Mouse (Mus musculus) 416B (cell line): ENCODE results near the gene Kif12.

Source experiments
- DNase-seq: peaks from one replicate; pipeline ENCODE4 v3.0.0; 2011; ENCODE audit warnings: low read depth

Gene Kif12

DNA sequence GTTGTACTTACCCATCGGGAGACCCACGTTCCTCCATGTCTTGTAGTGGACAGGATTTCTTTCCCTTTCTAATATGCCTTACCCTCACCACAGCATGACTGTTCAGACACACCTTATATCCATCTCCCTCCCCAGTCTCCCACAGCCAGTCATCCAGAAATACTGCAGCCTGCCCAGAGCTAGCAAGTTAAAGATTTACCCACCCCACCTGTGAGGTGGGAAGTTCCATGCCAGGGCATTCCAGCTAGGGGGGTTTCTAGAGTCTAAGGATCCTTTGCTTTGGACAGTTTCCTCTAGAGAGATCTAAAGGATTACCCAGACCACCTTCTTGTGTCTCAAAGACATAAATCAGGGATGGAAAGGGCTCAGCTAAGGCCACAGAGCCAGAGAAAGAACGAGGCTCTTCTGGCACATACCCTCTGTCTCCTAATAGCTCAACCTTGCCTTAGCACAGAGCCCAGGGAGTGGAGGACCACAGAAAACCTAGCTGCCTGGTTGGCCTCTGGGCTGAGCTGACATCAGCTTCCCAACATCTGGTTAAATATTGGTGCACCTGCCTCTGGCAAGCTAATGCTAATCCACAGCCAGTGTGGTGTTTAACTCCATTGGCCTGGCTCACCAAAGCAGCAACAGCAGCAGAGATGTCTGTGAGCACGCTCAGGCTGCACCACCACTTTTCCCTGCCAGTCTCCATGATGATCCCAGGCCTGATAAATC is at the start of gene Kif12:
Gene Kif12, minus strand, starts transcription at position 163 of the 717 bp plus-strand sequence.
- no peak for DNase-seq

DNA sequence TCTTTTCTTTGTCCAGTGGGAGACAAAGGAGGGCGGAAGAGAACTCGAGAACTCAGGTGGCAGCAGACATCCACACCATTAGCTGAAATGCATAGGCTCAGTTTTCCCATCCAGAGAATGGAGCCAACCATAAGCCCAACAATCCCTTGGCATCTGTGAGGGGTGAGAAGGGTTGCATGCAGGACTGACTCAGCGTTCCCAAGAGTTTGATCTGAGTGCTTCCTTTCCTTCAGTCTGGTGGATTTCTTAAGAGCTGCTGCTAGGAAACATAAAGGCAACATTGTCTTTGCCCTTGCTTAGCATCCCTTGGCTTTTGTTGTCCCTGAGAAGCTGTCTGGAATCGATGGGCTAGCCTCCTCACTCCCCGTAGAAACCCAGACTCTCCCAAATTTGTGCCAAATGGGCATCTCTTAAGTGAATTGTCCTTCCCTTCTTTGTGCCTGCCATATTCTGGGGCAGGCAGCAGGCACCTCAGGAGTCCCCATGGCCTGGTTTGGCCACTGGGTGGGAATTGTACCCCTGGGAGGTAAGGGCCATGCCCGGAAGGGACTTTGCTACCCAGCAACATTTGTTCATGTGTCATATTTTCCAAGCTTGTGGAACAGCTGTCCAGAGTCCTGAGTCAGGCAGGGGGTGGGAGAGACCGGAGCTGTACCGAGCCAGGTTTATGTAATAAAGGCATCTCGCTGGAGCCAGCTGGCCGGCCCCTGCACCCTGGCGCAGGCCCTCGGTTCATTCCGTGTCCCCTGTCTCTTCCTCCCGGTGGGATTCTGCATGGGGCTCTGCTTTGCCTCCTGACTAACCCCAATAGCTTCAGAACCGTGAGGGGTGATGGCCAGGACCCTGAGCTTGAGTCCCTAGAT is 49.4 kb upstream of the Kif12 start:
- no peak for DNase-seq

DNA sequence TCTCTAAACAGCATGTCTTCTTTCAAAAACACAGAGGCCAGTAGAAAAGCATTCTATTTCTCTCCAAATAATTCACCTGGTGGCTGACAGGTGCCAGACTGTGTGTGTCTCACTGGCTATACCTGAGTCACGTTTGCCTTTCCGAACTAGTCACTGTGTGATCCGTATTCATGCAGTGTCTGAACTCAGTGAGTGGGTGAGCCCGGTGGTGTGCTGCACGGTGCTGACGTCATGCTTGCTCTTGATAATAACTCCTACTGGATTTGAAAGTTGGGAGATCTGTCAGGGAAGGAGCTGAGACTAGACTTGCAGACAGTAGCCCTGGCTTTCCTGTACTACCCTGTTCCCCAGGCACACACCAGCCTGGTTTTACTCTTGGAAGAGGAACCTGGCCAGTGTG is 47.7 kb upstream of the Kif12 start:
- DNase-seq, result no peak

DNA sequence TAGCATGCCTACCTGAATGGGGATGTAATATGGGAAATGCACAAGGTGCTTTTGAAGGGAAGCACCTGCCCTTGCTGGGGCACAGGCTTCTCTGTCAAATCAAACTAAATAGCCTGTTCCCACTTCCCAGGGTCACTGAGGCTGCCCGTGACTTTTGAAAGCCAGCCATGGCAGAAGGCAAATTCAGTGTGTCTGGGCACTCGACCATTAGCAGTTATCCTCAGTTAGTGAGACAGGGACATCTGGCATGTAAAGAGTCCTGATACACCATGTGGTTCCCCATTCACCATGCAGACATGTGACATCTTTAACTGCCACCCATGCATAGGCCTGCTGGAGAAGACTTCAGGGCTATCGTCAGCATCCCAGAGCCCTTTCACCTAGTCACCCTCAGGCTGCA is 47.1 kb upstream of the Kif12 start:
- DNase-seq, result no peak

DNA sequence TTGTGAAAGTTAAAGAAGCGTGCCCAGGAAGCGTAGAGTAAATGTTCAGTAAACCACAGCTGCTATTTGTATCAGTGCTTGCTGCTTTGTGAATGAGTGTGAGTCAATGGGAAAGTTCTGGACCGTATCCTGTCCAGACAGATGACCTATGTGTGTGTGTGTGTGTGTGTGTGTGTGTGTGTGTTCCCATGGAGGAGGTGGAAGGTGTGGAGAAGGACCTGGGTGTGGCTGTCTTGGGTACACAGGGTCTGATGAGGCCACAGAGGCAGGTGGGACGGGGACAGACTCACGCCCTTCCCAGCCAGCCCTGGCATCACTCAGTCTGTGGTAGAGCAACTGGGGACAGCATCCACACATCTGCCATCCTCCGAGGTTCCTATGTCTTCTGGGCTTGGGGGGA is 45.6 kb upstream of the Kif12 start:
- no peak for DNase-seq

DNA sequence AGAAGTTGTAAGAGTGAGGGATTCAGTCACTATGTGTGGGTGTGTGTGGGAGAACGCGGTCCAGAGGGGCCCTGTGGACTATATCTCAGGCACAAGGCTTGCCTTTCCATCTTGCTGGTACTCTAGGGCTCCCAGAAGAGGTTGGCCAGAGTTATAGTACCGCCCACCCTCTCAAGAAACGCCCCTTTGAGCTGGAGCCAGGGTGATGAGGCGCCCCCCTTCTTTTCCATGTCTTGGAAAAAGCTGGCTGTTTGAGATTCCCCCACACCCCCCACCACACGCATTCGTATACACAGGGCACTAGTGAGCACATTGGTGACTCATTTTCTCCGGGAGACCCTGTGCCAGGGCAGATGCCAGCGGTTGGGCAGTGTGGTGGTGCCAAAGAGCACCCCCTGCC is 44.6 kb upstream of the Kif12 start:
- DNase-seq, result no peak

DNA sequence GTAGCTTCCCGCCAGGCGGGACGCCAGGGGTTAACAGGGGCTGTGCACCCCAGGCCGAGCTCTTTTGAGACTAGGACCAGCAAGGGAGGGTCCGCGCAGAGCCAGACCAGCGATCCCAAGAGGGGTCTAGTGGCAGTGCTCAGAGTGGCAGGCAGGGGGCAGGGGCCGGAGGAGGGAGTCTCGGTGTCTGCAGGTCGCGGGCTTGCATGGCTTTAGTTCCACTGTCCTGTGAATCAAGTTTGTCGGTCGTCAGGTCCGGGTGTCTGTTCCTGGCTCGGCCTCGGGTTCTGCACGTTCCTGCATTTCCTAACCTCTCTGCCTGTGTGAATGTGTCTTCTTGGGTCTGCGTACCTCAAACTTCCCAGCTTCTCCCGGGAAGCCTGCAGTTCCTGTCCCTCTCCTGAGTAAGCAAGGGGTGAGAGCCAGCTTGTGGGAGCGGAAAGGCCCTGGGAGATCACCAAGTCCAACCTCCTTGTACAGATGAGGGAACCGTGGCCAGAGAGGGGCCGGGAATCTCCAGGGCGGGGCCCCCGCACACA is 44.1 kb upstream of the Kif12 start:
- no peak for DNase-seq

DNA sequence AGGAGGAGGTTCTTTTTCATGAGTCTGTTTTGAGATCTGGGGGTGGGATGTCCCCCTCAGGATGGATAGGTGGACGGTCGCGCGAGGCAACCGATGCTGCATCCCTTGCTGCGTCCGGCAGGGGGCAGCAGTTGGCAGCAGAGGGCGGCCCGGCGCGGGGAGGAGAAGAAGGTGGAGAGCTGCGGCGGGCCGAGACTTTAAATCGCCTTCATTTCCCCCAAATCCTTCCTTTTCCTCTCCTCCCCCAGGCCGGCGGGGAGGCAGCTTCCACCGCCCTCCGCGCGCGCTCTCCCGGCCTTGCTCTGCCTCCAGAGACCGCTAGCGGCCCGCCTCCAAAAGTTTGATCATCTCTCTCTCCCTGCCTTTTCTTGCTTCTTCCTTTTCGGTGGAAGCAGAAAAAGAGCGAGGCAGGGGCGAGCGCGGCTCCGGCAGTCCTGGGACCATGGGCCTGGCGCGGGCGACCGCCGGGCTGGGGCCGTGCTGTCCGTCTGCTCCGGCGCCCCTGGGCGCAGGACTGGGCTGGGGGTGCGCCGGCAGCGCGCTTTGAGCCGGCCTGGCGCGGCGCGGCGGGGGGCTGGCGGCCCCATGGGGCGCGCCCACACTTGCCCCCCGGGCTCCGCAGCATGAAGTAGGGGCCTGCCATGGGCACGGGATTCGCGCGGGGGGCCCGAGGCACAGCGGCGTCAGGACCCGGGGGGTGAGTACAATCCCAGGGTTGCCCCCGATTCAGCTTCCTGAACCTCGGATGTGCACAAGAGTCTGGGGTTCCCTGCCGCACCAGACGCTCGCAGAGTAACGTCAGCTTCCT is 43.5 kb upstream of the Kif12 start:
- DNase-seq, result no peak

DNA sequence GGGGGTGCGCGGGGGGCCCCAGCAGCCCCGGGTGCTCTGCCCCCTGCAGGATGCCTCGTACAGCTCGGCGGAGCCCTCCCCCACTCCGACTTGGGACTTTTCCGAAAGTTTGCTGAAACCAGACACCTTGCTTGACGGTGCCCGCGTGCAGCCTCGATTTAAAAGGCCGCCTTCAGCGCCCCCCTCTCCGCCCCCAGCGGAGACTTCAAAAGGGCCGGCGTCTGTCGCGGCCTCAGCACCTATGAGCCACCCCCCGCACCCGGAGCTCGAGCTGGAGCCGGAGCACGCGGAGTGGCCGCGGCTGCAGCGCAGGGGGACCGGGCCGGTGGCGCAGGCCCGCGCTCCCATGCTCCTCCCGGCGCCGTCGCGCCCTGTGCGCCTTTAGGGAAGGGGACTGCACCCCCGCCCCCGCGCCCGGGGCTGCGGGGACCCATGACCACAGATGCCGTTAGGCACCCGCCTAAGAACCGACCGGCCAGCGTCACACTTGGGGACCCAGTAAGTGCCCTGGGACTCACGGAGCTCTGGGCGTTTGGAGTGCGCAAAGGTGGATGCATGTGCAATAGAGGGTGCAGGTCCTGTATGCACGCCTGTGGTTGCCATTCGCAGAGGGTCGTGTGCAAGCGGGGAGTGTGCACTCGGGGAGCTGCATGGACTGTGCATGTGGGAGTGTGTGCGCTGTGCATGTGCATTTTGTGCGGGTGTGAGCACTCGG is 42.1 kb upstream of the Kif12 start, which contains the start of gene Col27a1:
Gene Col27a1, plus strand, starts transcription at position 98 of the 715 bp plus-strand sequence.
- no peak for DNase-seq

DNA sequence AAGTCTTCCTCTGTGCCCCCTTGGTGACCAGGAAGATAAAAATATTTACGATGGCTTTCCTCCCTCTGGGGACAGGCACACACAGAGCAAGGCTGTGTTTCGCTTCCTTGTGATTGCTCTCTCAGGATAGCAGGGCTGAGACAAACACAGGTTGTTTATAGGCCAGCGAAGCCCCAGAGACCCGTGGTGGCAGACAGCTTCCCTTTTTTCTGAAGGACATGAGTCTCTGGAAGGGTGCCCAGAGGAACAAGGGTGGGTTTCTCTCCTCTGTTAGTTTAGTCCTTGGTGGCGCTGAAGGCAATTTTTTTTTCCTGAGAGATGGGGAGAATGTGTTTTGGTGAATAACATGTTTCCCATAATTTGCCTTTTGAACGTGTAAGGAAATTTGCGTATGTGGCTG is 33.7 kb upstream of the Kif12 start:
- no peak for DNase-seq

DNA sequence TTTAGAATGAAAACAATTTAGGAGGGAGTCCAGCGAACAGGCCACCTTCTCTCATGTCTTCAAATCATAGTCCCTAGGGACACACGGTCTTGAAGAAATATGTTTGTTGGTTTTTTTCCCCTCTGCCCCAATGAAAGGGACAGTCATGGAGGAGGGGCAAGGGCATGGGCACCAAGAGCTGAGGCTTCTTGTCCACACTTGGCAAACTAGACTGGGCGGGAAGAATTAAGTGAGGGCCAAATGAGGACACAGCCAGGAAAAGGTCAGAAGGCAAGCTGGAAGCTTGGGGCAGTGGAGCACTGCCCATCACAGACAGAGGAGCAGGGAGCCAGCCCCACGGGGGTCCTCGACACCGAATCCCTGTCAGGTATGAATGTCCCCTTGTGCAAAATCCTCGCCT is 31.9 kb upstream of the Kif12 start:
- no peak for DNase-seq

DNA sequence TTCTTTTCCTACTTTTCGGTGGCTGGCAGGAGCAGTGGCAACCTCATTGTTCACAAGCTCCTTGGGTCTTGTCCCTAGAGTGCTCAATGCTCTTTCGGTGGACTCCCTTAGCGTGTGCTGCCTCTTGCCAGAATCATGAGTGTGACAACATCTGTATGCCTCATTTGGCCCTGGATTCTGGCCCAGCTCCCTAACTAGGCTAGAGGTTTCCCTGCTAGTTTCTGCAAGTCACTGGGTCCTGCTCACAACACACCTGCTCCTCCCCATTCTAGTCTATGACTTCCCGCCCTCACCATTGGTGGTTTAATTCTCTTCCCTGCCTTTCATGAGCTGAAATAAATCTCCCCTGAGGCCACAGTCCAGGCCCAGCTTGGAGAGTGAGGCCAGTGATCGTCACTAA is 27.4 kb upstream of the Kif12 start:
- DNase-seq, result no peak

DNA sequence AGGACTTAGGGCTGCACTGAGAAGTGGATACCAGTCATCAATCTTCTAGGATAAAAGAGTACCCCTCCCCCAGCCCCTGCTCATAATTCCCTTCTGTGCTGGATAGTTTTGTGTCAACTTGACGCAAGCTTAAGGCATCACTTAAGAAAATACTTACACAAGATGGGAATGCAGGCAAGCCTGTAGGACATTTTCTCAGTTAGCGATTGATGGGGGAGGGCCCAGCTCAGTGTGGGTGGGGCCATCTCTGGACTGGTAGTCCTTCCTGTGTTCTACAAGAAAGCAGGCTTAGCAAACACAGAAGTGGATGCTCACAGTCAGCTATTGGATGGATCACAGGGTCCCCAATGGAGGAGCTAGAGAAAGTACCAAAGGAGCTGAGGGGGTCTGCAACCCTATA is 22.4 kb upstream of the Kif12 start:
- DNase-seq, result no peak

DNA sequence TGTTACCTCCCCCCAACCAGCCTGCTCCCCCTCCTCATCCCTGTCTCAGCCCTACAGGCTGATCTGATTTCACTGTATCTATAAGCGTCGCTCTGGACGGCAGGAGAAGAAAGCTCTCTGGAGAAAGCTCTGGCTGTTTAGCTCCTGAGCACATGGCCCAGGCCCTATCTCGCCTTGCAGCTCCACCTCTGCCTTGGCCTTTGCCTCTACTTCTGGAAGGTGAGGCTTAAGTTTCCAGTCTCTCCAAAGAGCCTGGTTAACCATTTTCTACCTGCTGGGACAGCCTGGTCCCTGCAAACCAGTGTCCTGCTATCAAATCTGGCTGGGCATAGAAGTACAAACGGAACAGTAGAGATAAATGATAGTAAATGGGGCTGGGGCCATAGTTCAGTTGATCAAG is 19.7 kb upstream of the Kif12 start:
- DNase-seq, result no peak

DNA sequence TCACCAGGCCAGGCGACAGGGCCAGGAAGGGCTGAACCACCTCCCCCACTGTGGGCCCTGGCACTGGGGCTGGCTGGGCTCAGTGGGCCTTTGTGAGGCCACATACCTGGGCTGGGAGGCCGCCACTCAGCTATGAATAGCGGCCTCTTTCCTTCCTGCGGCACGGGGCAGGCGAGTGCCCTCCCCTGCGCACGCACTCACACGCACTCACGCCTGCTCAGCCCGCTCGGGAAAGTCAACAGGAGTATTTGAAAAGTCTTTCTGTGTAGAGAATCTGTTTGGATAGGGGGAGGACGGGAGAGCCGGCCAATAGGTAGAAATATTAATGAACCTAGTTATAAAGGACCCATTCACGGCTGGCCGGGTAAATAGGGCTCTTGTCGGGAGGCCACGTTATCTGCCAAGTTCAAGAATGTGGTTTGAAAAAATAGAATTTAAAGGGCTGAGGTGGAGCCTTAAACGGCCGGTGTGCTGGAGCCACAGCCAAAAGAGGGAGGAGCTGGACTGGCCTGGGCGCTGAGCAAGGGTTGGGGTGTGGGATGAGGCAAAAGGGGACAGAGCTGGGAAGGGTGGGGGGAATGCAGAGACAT is 14.4 kb upstream of the Kif12 start:
- no peak for DNase-seq

DNA sequence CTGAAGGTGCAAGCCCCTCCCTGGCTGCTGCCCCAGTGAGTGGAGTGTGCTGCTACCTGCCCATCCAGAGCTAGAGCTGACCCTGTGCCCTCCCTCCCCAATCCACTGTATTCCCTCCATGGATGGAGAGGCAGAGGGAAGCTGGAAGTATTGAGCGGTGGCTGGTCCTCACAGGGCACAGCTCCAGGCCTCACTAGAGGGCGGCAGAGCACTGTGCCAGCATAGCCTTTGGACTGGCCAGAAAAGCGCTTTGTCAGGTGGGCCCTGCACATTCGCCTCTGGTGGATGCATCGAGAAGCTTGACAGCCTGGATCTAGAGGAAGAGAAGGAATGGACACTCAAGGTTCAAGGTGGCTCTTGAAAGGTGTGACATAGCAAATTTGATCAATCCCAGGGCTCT is 9.6 kb upstream of the Kif12 start:
- DNase-seq, result no peak

DNA sequence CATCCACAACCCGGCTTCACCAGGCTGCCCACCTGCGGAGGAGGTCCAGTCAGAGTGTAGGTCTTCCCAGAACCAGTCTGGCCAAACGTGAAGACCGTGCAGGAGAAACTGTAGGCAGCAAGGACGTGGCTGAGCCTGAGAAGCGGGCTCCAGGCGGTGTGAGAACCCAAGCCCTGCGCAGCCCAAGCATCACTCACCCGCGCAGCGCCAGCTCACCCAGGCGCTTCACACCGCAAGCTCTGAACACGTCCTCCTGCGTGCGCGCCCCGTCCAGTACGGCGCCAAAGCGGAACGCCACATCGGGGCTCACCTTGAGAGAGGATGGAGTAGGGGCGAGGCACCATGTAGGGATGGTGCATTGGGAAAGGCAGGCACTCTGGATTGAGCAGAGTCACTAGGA is 809 bp downstream of the Kif12 start:
- DNase-seq, result no peak

DNA sequence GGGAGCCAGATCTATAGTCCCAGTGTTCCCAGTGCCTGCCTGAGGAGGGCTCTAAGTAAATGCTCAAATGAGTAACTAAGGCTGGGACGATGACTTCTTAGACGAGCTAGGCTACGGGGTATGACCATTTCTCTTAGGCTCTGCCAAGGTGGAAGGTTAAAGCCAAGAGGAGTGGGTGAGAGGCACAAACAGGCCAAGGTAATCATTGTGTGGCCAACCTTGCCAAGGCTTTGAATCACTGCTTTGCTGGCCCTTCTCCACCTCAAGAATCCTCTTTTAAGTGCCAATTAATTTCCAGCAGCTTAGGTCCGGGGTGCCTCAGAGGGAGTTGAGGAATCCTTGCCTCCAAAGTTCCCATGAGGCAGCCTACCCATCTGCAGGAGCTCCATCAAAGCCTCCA is 1.9 kb downstream of the Kif12 start:
- no peak for DNase-seq

DNA sequence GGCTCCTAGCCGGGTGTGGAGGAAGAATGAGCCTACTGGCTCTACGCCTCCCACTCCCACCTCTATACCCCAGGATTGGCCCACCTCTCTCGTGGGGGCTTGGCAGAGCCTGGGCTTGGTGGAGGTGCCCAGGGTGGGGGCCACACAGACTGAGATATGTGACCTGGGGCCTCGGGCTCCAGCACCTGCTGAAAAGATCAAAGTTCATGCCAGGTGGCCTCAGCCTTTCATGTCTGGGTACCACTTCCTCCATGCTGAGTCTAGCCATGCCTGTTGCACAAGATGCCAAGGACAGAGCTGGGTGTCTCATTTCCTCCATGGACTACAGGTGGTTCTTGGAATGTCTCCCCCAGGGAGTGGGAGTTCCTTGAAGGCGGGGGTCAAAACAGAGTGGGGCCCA is 5.6 kb downstream of the Kif12 start:
- DNase-seq, result no peak

DNA sequence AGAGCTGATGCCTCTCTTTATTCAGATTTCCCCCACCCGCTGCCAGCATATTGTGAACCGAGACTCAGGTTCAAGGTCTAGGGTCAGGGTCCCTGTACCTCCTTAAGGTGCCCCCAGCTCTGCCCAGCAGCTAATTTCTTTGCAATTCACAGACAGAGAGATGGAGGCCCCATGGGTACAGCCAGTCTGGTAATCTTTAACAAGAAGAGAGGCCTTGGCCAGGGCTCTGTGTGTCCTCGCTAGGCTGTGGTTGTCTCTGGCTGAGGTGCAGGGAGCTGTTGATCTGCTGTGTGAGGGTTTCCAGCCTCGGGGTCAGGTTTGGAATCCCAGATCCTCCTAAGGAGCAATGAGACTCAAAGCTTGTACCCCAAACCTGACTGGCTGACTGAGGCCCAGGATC is 6.3 kb downstream of the Kif12 start:
- DNase-seq, result no peak

DNA sequence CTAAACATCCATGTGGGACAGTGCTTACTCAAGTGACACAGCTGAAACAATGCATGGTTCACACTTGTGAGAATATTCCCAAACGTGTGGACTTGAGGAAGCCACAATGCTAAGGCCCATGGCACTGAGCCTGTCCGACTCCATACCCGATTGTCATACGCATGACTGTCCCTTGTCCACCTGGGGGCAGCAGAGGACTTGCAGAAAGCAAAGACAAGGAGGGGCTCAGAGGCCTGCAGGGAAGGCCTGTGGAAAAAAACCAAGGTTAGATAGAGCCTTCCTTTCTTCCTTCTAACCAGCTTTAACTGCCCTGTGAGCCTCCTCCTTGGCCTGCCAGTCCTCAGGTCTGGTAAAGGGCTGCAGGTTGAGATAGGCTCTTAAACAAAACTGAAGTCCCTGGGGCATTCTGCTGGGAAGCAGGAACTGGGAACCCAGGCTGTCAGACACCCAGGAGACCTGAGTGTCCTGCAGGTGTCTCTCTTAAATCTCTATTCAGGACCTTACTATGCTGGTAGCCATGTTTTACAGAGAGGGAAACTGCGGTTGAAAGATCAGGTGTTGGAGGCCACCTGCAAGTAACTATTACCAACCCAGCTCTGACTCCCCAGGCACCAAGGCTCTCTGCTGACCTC is 12.9 kb downstream of the Kif12 start:
- DNase-seq, result peak; percentile 69
